Mouse (Mus musculus): ENCODE measurements around the gene Vps26c. TPM values are rescaled to one million over a fixed set of nuclear protein-coding genes. Genes with fewer than 3 reads are reported as not detected.
"Not testable (repeated sequence)": the region's sequence is repeated elsewhere in the genome, so short reads cannot be mapped to it uniquely, and the experiment has no call there.

The Vps26c gene
- polyA plus RNA-seq, 1 experiment from 2014 or later, result 45.9 TPM

DNA sequence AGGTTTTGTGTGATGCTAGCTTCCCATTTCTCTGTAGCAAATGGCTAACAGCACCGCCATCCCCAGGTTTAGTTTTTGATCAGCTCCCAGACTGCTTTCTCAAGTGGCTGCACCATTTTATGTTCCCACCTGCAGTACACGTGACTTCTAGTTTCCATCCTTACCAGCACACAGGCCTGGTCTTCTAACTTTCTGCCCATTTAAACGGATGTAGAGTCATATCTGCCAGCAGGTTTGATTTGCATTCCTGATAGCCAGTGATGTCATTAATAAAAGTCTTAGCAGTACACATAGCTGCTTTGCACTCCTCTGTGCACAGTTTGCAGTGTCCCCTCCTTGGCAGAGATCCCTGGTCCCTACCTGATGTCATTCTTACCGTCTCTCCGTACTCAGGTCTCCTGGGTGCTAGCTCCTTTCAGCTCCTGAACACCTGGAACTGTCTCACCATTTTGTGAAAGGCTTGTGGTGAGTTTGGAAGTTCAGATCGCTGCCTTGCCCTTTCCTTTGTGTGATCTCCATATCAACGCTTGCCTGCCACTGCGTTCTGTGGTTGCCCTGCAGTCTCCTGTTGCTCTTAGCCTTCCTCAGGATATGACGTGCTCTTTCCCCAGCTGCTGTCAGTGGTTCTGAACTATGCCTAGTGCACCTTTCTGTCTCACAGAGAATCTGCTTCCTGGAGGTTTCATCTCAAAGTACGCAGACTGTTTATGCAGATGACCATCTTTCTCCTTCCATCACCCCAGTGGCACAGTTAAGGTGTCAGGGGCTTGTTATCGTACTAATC lies 41.7 kb downstream of the Vps26c start:
- no peak overlapping the region for H3K4me3 ChIP-seq (ENCODE audit: inconsistent target)
- 64% methylated on average over 11 of the region's 11 CpGs for WGBS (ENCODE audit: missing documents)

DNA sequence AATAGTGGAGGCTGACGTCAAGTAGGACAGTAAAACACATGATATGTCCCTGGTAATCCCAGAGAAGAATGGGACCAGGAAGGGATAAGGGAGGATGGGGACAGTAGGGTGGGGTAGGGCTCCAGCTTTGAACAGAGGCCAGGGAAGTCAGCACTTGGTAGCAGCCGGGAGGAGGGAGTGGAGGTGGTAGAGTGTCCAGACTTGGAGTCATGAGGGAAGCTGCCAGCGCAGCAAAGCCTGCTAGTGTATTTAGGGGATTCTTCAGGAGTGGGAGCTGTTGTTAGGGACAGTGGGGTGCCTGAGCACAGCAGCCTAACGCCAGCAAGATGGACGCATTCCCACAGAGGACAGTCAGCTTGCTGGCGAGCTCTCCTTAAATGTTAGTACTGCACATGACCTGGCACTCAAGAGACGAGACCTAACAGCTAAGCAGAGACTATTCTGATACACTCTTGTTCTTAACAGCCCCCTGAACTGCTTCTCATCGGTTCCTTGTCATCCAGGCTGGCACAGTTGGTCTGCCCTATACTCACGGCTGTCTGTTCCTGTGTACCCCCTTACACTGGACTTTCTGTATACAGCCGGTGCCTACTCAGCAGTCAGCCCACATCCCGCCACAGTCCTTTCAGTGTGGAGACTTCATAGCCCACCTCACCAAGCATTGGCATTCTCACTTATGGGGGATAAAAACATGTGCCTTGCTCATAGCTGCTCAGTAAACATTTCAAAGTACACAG lies 53.4 kb downstream of the Vps26c start:
- Histone ChIP-seq H3K36me3 (ENCODE audit: inconsistent target) (peaks cover 10% of the 10 kb centered on the region; the same call in 1 of the 2 replicates), H3K4me3 (ENCODE audit: inconsistent target) (no peak overlapping the region), H3K27ac (no peak overlapping the region), H3K79me2 (ENCODE audit: inconsistent target) (no peaks in the 10 kb centered on the region)
- WGBS (ENCODE audit: missing documents), result 94% methylated on average over 11 of the region's 11 CpGs

More for the DNA sequence above, 41.7 kb downstream of the Vps26c start:
- Histone ChIP-seq H3K27ac (no peak overlapping the region), H3K79me2 (ENCODE audit: inconsistent target) (no peaks in the 10 kb centered on the region), H3K36me3 (ENCODE audit: inconsistent target) (no peaks in the 10 kb centered on the region)

DNA sequence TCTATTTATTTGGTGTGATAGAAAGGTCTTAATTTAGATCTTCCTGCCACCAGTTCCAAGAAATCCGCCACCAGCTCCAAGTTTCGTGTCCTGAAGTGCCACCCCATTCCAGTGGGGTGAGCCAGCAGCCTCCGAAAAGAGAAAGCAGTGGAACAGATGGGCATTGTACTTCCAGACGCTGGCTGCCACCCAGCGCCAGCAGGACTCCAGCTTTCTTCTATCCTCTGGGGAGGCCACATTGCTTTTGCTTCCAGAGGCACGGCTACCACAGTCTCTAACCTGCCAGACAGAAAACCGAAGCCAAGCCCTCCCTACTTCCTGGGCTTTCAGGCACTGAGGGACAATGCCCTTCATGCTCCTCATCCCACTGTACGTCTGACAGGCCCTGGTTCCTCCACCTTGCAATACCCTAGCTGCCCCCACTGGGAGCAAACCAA lies 54.1 kb downstream of the Vps26c start:
- no peaks in the 10 kb centered on the region for H3K79me2 ChIP-seq (ENCODE audit: inconsistent target)
- no peak overlapping the region for H3K27ac ChIP-seq
- no peak overlapping the region for H3K4me3 ChIP-seq (ENCODE audit: inconsistent target)
- WGBS (ENCODE audit: missing documents), result 94% methylated on average over 8 of the region's 8 CpGs
- H3K36me3 ChIP-seq (ENCODE audit: inconsistent target), result peaks cover 16% of the 10 kb centered on the region; the same call in 1 of the 2 replicates

DNA sequence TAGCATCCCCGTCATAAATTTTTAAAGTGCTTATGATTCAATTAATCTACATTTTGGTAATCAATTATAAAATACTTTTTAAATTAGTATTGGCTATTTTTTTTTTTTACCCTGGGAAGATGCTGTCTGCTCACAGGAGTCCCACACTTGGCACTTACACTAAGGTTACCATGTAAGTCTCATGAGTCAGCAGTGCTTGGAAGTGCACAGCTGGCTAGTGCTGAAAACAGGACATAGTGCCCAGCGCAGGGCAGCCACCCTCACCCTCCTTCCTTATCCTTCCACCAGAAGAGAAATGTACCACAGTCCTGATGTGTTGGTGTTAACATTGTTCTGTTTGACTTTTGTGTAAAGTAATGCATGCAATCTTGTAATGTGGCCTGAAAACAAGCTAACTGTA lies 58.2 kb downstream of the Vps26c start:
- H3K36me3 ChIP-seq (ENCODE audit: inconsistent target), result peaks cover 16% of the 10 kb centered on the region; the same call in 1 of the 2 replicates
- 88% methylated on average over 2 of the region's 2 CpGs for WGBS (ENCODE audit: missing documents)
- no peak overlapping the region for H3K4me3 ChIP-seq (ENCODE audit: inconsistent target)

DNA sequence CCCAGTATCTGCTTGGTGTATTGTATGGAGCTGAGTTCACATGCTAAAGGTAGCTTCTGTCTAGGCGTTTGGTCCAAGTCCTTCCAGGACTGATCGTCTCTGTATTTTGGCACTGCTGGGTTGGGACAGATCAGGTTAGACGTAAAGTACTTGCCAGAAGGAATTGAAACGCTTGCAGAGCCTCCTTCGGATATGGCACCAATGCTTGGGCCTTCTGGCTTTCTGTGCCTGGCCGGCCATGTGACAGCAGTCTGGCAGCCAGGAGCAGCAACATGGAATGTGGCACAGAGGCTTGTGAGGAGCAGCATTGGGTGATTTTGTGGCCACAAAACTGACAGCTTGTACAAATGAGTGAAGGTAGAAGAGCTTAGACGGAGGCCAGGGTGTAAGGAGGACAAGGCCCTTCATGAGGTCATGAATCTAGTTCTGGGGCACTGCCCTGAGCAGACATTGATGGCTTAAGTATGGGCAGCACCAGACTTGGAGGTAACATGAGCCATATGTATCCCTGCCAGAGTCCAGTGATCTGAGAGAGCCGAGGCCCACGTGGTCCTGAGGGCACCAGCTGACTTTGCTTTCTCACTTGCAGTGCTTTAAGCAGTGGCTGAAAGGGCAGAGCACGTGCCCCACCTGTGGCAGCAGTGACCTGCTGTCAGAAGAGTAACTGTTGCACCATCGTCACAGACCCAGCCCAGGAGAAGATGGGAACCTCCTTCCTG lies 59.1 kb downstream of the Vps26c start:
- H3K79me2 ChIP-seq (ENCODE audit: inconsistent target), result no peaks in the 10 kb centered on the region
- peaks cover 19% of the 10 kb centered on the region; the same call in 1 of the 2 replicates for H3K36me3 ChIP-seq (ENCODE audit: inconsistent target)
- H3K4me3 ChIP-seq (ENCODE audit: inconsistent target), result no peak overlapping the region
- WGBS (ENCODE audit: missing documents), result 95% methylated on average over 11 of the region's 11 CpGs
- no peak overlapping the region for H3K27ac ChIP-seq

More for the DNA sequence above, 58.2 kb downstream of the Vps26c start:
- H3K27ac ChIP-seq, result no peak overlapping the region
- H3K79me2 ChIP-seq (ENCODE audit: inconsistent target), result no peaks in the 10 kb centered on the region

DNA sequence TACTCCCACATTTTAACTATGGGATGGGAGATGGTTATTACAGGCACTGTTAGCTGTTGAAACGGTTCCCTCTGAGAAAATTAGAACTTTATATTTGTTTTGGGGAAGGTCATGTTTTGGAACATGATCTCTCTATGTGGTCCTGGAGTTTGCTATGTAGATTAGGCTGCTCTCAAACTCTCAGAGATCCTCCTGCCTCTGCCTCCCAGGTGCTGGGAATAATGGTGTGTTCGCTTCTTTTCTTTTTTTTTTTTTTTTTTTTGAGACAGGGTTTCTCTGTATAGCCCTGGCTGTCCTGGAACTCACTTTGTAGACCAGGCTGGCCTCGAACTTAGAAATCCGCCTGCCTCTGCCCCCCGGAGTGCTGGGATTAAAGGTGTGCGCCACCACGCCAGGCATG lies 60.3 kb downstream of the Vps26c start:
- peaks cover 27% of the 10 kb centered on the region; the same call in 1 of the 2 replicates for H3K36me3 ChIP-seq (ENCODE audit: inconsistent target)
- not testable (repeated sequence) for H3K27ac ChIP-seq; H3K4me3 ChIP-seq (ENCODE audit: inconsistent target); H3K79me2 ChIP-seq (ENCODE audit: inconsistent target)
- WGBS (ENCODE audit: missing documents), result 97% methylated on average over 6 of the region's 7 CpGs

DNA sequence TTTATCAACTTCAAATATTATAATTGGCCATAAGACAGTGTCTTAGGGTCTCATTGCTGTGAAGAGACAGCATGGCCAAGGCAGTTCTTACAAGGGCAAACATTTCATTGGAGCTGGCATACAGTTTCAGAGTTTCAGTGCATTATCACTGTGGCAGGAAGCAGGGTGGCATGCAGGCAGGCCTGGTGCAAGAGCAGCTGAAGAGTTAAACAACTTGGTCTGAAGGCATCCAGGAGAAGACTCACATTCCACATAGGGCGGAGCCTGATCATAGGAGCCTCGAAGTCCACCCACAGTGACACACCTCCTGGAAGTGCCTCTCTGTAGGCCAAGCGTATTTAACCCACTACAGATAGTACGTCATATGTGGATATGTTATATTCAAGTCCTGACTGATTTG lies 60.7 kb downstream of the Vps26c start:
- 95% methylated on average over 4 of the region's 4 CpGs for WGBS (ENCODE audit: missing documents)
- no peaks in the 10 kb centered on the region for H3K79me2 ChIP-seq (ENCODE audit: inconsistent target)
- no peak overlapping the region for H3K27ac ChIP-seq
- peaks cover 31% of the 10 kb centered on the region; the same call in 1 of the 2 replicates for H3K36me3 ChIP-seq (ENCODE audit: inconsistent target)
- no peak overlapping the region for H3K4me3 ChIP-seq (ENCODE audit: inconsistent target)

DNA sequence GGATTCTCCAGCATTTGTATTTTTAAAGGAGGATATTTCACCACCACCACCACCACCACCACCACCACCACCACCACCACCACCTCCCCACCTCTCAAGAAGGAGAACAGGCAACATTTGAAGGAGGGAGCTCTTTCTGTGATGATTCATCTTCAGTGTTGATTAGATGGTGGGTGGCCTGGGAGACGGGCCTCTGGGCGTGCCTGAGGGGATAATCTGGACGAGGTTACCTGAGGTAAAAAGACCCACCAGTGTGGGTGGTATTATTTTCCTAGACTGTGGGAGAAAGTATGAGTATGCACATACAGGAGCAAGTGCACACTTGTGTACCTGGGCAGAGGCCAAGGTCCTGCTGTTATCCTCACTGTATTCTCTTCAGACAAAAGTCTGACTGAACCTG lies 62.6 kb downstream of the Vps26c start:
- Histone ChIP-seq H3K27ac (no peak overlapping the region), H3K36me3 (ENCODE audit: inconsistent target) (peaks cover 30% of the 10 kb centered on the region; the same call in 1 of the 2 replicates), H3K79me2 (ENCODE audit: inconsistent target) (no peaks in the 10 kb centered on the region), H3K4me3 (ENCODE audit: inconsistent target) (no peak overlapping the region)
- 100% methylated on average over 3 of the region's 3 CpGs for WGBS (ENCODE audit: missing documents)

DNA sequence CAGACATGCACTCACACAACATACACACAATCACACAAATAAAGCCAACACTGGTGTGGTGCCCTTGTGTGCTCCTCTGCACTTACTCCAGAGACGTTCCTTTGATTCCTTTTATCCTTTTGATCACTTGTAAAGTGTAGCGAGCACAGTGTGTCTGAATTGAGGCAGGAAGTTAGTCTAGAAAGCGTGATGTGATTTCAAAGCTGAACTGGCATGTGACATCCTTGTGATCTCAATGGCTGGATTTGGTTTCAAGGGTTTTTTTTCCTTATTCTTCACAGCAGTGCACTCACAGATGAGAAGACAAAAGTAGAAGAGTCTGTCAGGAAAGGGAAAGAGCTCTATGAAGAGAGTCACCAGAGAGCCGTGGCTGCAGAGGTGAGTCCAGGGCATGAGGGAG lies 72.5 kb downstream of the Vps26c start:
- WGBS (ENCODE audit: missing documents), result 97% methylated on average over 4 of the region's 4 CpGs
- Histone ChIP-seq H3K4me3 (ENCODE audit: inconsistent target) (no peak overlapping the region), H3K79me2 (ENCODE audit: inconsistent target) (no peaks in the 10 kb centered on the region), H3K36me3 (ENCODE audit: inconsistent target) (peaks cover 23% of the 10 kb centered on the region), H3K27ac (no peak overlapping the region)

DNA sequence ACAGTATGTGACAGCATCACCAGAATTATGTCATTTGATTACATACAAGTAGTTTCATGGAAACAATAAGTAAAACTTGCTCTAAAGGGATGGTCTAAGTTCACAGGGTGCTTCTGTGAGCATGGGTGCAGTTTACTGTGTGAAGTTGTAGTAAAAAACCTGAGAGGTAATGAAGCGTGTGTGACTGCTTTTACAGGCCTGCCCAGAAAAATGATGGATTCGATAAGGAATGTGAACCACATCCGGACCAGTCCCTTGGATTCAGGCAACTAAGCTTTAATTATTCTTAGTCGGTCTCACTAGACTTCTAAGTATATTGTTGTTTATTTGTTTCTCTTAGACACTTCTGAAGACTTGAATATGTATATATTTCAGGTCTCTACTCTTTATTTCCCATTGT lies 73.9 kb downstream of the Vps26c start:
- WGBS (ENCODE audit: missing documents), result 93% methylated on average over 4 of the region's 4 CpGs
- Histone ChIP-seq H3K4me3 (ENCODE audit: inconsistent target) (no peak overlapping the region), H3K79me2 (ENCODE audit: inconsistent target) (no peaks in the 10 kb centered on the region), H3K27ac (no peak overlapping the region), H3K36me3 (ENCODE audit: inconsistent target) (peaks cover 29% of the 10 kb centered on the region)

DNA sequence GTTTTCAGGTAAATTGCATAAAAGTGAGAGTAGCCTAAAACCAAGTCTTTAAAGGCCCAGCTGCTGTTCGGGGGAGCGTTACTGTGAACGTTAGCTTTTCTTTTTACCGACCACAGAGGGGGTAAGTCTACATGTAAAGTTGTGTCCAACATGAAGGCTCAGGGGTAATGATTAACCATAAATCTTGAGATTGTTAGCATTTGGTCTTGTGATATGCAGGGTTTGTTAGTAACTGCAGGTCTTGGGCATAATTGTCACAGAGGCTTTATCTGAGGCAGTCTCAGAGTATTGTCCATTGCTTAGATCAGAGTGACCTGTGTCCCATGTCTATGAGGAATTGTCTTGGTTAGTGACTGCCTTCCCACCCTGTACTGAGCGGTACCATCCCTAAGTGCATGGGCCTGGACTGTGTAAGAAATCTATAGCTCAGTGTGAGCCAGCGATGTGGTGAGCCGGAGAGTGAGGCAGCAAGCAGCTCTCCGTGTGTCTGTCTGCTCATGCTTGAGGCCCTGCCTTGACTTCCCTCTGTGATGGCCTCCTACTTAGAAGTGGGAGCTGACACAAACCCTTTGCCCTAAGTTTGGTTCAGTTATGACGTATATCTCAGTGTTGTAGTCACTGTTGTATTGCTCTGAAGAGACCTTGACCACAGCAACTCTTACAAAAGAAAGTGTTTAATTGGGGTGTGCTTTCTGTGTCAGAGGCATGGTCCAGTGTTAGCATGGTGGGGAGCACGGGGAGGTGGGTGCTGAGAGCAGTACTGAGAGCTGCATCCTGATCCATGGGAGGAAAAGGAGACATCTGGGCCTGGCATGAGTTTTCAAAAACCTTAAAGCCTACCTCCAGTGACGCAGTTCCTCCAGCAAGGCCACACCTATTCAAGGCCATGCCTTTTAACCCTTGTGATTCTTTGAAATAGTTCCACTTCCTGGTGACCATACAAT lies 74.8 kb downstream of the Vps26c start:
- Histone ChIP-seq H3K4me3 (ENCODE audit: inconsistent target) (no peak overlapping the region), H3K27ac (no peak overlapping the region), H3K79me2 (ENCODE audit: inconsistent target) (no peaks in the 10 kb centered on the region), H3K36me3 (ENCODE audit: inconsistent target) (peaks cover 20% of the 10 kb centered on the region; the same call in 1 of the 2 replicates)
- WGBS (ENCODE audit: missing documents), result 95% methylated on average over 11 of the region's 11 CpGs

DNA sequence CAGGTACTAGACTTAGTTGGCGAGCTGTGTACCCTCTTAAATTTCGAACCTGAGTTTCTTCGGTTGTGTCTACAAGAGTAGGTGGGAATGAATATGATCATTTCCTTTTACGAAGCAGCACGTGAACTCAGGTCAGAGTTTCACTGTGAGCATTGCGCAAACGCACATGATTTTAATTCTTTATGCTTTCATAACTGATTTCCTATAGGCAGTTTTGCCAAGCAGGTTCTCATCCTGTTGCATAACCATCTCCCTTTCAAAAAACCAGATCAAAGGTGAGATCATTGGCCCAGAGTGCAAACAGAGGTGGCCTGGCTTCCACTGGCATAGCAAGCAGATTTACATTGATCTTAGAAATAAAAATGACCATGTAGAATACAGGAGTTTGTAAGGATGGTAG lies 77.0 kb downstream of the Vps26c start:
- WGBS (ENCODE audit: missing documents), result 78% methylated on average over 7 of the region's 7 CpGs
- Histone ChIP-seq H3K4me3 (ENCODE audit: inconsistent target) (no peak overlapping the region), H3K79me2 (ENCODE audit: inconsistent target) (no peaks in the 10 kb centered on the region), H3K36me3 (ENCODE audit: inconsistent target) (peaks cover 20% of the 10 kb centered on the region; the same call in 1 of the 2 replicates), H3K27ac (no peak overlapping the region)

DNA sequence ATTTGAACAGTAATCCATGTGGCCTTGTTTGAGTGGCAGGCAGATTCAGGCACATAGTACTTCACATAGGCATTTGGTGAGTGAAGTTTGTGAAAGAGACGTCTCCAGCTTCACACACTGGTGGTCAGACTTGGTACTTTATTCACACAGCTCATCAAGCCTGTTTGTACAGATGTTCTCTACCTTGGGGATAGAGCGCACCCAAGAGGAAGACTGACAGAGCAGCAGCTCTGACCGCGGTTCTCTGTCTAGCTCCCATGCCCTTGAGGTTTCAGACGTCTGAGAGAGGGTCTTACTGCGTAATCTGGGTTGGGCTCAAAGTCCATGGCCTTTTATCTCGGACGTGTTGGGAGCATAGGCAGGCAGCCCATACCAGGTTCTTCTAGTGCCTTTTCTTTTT lies 77.5 kb downstream of the Vps26c start:
- no peak overlapping the region for H3K27ac ChIP-seq
- H3K4me3 ChIP-seq (ENCODE audit: inconsistent target), result no peak overlapping the region
- 87% methylated on average over 8 of the region's 8 CpGs for WGBS (ENCODE audit: missing documents)
- no peaks in the 10 kb centered on the region for H3K79me2 ChIP-seq (ENCODE audit: inconsistent target)
- peaks cover 20% of the 10 kb centered on the region; the same call in 1 of the 2 replicates for H3K36me3 ChIP-seq (ENCODE audit: inconsistent target)
